Mouse (Mus musculus) kidney, postnatal 4 days (tissue): ENCODE measurements around the gene Prl2a1.
"Not testable (repeated sequence)": the region's sequence is repeated elsewhere in the genome, so short reads cannot be mapped to it uniquely, and the experiment has no call there.

Source experiments
- DNase-seq, 2 experiments: peaks; one replicate each; pipeline ENCODE4 v3.0.0; 2021; ENCODE audit warnings: mixed read lengths in 2 of 2

Gene Prl2a1

DNA sequence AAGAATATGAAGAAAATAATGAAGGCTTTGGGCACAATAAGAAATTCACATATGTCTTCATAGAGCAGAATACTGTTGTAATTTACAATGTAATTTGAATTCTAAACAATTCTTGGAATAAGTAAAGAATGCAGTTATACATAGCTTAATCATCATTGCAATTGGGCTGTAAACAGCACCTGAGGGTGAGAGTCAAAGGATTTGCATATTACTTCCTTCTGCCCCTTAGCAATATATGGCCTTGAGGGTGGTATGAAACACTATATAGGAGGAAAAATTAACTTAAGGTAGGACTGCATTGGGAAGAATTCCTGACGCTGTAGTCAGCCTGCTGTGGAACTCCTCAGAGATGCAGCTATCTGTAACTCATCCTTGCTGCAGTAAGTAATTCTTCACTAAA lies at the start of gene Prl2a1:
Prl2a1 (plus strand) TSS at position 301 of the 400 bp plus-strand sequence.
- DNase-seq = no peak

DNA sequence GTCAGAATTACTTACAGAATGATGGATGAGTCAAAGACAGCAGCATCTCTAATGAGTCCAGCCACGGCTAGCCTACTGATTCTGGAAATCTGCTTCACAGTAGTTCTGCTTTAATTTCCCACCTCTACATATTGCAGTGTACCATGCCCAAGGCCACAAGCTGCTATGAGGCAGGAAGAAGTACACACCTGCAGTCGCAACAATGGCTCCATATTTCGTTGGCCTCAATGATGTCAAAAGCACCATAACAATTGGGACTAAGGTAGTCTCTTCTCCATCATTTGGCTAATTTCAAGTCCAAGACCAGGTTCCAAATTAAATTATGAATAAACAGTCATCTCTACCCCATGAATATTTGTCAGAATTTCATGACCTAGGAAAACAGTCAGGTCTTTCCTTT lies 20.8 kb upstream of the Prl2a1 start, which contains the start of gene Prl7c1:
Prl7c1 (minus strand) TSS at position 101 of the 400 bp plus-strand sequence.
- DNase-seq = not testable (repeated sequence)

DNA sequence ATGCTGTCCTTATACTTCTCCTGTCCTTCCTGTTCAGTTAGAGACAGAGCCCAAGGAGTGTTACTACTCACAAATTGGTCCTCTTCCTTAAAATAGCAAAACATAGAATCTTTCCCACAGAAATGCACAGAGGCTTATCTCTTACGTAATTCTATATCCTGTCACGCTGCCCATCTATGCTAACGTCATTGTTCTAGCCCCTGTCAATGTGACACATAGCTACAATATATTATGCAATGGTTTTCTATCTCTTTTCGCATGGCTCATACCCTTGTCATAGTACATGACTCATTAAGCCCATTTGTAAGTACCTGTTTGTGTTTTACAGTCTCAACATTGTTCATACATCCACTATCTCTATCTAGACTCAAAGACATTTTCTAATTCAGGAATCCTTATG lies 2.2 kb upstream of the Prl2a1 start:
- no peak for DNase-seq

DNA sequence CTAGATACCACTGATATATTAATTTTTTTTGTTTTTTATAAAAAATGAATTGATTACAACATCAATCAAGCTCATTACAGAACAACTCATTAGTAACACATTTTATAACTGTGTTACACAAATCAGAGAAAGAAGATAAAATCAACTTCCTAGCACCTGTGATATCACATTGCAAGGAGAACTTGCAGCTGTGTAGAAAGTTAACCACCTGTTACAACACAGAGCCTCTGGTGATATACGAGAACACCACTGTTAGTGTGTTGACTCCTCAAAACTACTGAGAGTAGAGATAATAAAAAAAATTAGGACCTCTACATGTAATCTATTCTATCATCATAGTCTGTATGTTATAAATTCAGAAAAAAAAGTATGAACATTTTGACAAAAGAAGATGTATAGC lies 1.3 kb downstream of the Prl2a1 start:
- no peak for DNase-seq

DNA sequence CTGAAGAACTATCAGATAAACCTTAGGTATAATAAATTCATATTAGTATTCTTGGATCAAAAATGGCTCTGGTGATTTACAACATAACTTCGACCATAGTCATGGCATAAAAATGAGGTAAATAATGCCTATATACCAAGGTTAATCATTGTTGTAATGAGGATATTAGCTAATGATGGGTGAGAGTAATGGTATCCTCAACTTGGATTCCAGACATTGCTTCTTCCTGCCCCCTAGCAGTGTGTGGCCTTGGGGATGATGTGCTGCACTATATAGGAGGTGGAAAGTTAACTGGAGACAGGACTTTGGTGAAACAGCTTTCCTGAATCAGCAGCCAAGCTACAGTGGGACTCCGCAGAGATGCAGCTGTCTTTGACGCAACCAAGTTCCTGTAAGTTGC lies 47.6 kb downstream of the Prl2a1 start, which contains the start of gene Prl2c1:
Prl2c1 (plus strand) TSS at position 301 of the 400 bp plus-strand sequence.
- no peak for DNase-seq
